Mouse (Mus musculus): ENCODE measurements at regions not wholly inside any gene's neighbourhood (a gene's known extent, or its start where the extent isn't known, plus 50 kb on each side); places are given as distances from the start of the nearest gene placed in this dataset.
A peak's percentile ranks its signal among the peaks of the same experiment; 100 is the strongest.

DNA sequence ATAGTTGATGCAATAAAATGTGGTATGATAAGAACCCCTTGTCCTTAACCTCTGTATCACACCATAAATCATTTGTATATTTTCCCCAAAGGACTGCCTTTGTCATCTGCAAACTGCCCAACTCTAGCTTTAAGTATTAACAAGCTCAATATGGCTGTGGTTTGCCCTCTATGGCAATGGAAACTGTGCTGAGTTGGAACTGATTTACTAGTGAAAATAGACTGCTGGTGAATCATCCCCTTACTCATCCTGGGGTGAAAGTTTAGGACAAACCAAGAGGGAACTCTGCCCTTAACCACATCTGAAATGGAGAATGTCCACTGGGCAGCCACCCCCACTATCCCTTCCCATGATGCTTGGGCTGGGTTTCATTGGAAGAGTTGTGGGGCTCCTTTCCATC lies 346.1 kb upstream of the Gm26657 start:
- peaks cover 44% of the 10 kb centered on the region for H3K9me3 ChIP-seq (ENCODE audit: low read length)
- no peak for TF ChIP-seq CTCF (conservative IDR thresholded peaks at IDR 0.05; ENCODE audit: low read length)
- TF ChIP-seq NANOG (IDR thresholded peaks at IDR 0.05; ENCODE audit: borderline replicate concordance, low read length) = no peak
- no peak for TF ChIP-seq POU5F1 (IDR thresholded peaks at IDR 0.05; ENCODE audit: borderline replicate concordance, low read length)
- no peak overlapping the region for H3K4me3 ChIP-seq (replicated peaks; ENCODE audit: low read length)
- H3K27me3 ChIP-seq (ENCODE audit: insufficient read depth, low read length) = no peaks in the 10 kb centered on the region
- no peaks in the 10 kb centered on the region for H3K4me1 ChIP-seq (replicated peaks; ENCODE audit: low read depth, low read length)
- no peaks in the 10 kb centered on the region; the same call in 1 of the 2 replicates for H3K36me3 ChIP-seq (ENCODE audit: insufficient read depth, low read length)

DNA sequence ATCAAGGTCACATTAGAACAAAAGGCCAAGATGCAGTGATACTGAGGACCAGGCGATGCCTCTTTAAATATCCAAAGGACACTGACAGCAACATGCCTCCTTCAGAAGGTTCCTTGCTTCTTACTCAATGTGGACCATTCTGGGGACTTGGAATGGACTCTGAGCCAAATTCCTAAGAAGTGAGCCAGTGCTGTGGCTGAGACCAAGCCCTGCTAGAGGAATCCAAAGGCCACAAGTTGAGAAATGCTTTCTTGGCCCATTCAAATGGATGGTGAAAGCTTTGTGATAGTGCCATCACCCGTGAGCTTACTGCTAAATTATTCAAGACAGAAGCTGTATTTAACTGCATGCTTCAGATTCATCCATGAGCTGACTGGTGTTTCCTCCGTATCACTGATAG lies 352.8 kb upstream of the Gm26657 start:
- Histone ChIP-seq H3K9me3 (ENCODE audit: low read length) (peaks cover 15% of the 10 kb centered on the region), H3K4me1 (replicated peaks; ENCODE audit: low read depth, low read length) (no peaks in the 10 kb centered on the region), H3K36me3 (ENCODE audit: insufficient read depth, low read length) (no peaks in the 10 kb centered on the region), H3K4me3 (replicated peaks; ENCODE audit: low read length) (no peak overlapping the region), H3K27me3 (ENCODE audit: insufficient read depth, low read length) (no peaks in the 10 kb centered on the region)
- TF ChIP-seq POU5F1 (IDR thresholded peaks at IDR 0.05; ENCODE audit: borderline replicate concordance, low read length) (no peak), CTCF (conservative IDR thresholded peaks at IDR 0.05; ENCODE audit: low read length) (no peak), NANOG (IDR thresholded peaks at IDR 0.05; ENCODE audit: borderline replicate concordance, low read length) (no peak)

DNA sequence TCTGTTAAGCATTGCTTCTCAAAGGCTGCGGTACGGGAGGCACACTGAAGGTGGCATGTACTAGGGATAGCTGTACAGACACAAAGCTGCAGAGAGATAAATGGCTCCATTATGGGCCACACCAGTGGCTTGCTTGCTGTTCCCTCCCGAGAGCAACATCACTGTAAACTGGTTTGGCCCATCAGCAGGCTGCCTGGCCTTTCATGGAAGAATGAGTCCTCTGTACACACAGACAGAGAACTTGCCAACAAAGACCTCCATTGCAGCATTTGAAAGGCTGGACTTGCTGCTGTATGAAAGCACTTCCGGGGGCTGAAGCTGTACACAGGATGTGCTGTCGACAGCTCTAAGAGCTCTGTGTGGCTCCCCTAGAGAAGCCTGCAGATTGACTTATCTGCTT lies 364.1 kb upstream of the Gm26657 start:
- H3K4me3 ChIP-seq (replicated peaks; ENCODE audit: low read length) = no peak overlapping the region
- TF ChIP-seq POU5F1 (IDR thresholded peaks at IDR 0.05; ENCODE audit: borderline replicate concordance, low read length) (no peak), CTCF (conservative IDR thresholded peaks at IDR 0.05; ENCODE audit: low read length) (no peak), NANOG (IDR thresholded peaks at IDR 0.05; ENCODE audit: borderline replicate concordance, low read length) (no peak)

DNA sequence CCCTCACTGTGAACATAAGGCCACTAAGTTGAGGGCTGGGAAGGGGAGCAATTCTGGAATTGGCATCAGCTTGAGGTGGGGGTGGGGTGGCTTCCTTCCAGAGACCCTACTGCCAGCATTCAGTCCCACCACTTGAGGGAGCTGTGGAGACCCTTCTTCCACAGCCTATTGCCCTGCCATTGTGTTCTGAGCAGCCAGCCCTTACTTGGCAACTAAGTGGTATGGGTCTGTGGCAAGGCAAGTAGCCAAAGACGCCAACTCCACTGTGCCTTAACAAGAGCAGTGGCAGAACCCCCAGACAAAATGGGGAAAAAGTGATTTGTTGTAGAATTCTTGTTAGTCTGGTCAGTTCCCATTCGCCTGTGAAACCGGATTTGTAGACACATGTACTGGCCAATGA lies 365.4 kb upstream of the Gm26657 start:
- TF ChIP-seq POU5F1 (IDR thresholded peaks at IDR 0.05; ENCODE audit: borderline replicate concordance, low read length) (no peak), NANOG (IDR thresholded peaks at IDR 0.05; ENCODE audit: borderline replicate concordance, low read length) (no peak), CTCF (conservative IDR thresholded peaks at IDR 0.05; ENCODE audit: low read length) (peak; percentile 36)
- Histone ChIP-seq H3K4me3 (replicated peaks; ENCODE audit: low read length) (no peak overlapping the region), H3K36me3 (ENCODE audit: insufficient read depth, low read length) (no peaks in the 10 kb centered on the region), H3K27me3 (ENCODE audit: insufficient read depth, low read length) (no peaks in the 10 kb centered on the region), H3K4me1 (replicated peaks; ENCODE audit: low read depth, low read length) (no peaks in the 10 kb centered on the region), H3K9me3 (ENCODE audit: low read length) (no peaks in the 10 kb centered on the region)

More for the DNA sequence above, 364.1 kb upstream of the Gm26657 start:
- Histone ChIP-seq H3K9me3 (ENCODE audit: low read length) (no peaks in the 10 kb centered on the region), H3K4me1 (replicated peaks; ENCODE audit: low read depth, low read length) (no peaks in the 10 kb centered on the region), H3K27me3 (ENCODE audit: insufficient read depth, low read length) (no peaks in the 10 kb centered on the region), H3K36me3 (ENCODE audit: insufficient read depth, low read length) (no peaks in the 10 kb centered on the region)

DNA sequence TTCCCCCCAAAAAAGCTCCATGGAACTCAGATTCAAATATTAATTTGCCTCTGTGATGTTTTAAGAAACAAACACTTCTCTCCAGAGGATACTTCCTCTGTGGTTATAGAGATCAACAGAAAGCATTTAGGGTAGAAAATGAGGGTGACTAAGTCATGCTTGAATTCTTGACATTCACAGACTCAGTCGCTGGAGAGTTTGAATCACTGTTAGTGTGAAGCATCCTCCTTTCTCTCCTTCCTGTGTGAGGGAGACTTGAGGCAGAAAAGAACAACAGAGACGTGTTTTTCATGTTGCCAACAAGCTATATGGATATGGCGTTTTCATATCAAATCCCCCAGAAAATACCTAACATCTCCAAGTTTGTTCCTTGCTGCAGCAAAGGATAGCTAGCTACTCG lies 366.1 kb upstream of the Gm26657 start:
- TF ChIP-seq NANOG (IDR thresholded peaks at IDR 0.05; ENCODE audit: borderline replicate concordance, low read length) (no peak), POU5F1 (IDR thresholded peaks at IDR 0.05; ENCODE audit: borderline replicate concordance, low read length) (no peak), CTCF (conservative IDR thresholded peaks at IDR 0.05; ENCODE audit: low read length) (no peak)
- Histone ChIP-seq H3K27me3 (ENCODE audit: insufficient read depth, low read length) (no peaks in the 10 kb centered on the region), H3K9me3 (ENCODE audit: low read length) (no peaks in the 10 kb centered on the region), H3K4me1 (replicated peaks; ENCODE audit: low read depth, low read length) (no peaks in the 10 kb centered on the region), H3K36me3 (ENCODE audit: insufficient read depth, low read length) (no peaks in the 10 kb centered on the region), H3K4me3 (replicated peaks; ENCODE audit: low read length) (no peak overlapping the region)

DNA sequence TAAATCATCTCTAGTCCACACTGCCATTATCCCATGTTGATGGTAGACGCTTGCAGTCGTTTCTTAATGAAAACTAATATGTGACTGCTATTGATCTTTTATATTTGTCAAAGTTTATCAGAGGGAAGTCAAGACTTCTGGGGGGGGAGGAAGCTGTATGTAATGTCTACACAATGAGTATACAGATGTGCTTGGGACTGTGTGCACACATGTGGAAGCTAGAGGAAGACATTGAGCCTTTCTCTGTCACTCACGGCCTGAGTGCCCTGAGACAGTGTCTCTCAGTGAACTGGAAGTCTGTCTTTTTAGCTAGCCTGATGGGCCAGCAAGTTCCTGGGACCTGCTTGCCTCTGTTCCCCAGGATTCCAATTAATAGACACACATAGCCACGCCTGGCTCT lies 366.7 kb upstream of the Gm26657 start:
- no peak overlapping the region for H3K4me3 ChIP-seq (replicated peaks; ENCODE audit: low read length)
- no peaks in the 10 kb centered on the region for H3K4me1 ChIP-seq (replicated peaks; ENCODE audit: low read depth, low read length)
- H3K27me3 ChIP-seq (ENCODE audit: insufficient read depth, low read length) = no peaks in the 10 kb centered on the region
- H3K9me3 ChIP-seq (ENCODE audit: low read length) = no peaks in the 10 kb centered on the region
- H3K36me3 ChIP-seq (ENCODE audit: insufficient read depth, low read length) = no peaks in the 10 kb centered on the region
- TF ChIP-seq CTCF (conservative IDR thresholded peaks at IDR 0.05; ENCODE audit: low read length) (no peak), NANOG (IDR thresholded peaks at IDR 0.05; ENCODE audit: borderline replicate concordance, low read length) (no peak), POU5F1 (IDR thresholded peaks at IDR 0.05; ENCODE audit: borderline replicate concordance, low read length) (no peak)

DNA sequence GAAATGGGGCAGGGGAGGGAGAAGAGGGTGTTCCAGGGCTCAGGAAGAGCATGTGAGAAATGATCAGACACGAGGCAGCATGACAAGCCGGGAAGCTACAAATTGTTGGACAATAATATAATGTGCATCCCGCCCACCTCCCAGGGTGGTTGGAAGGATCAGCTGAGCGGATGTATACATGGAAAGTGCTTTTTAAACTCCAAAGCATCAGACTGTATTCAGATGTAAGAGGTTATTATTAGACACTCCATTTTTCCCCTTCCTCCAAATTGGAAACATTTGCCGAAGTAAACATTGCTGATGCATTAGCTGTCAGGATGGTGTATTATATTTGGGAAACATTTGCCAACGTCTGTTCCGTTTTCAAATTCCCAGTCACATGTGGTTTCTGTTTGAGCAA lies 367.2 kb upstream of the Gm26657 start:
- Histone ChIP-seq H3K9me3 (ENCODE audit: low read length) (no peaks in the 10 kb centered on the region), H3K4me1 (replicated peaks; ENCODE audit: low read depth, low read length) (no peaks in the 10 kb centered on the region), H3K4me3 (replicated peaks; ENCODE audit: low read length) (no peak overlapping the region), H3K36me3 (ENCODE audit: insufficient read depth, low read length) (no peaks in the 10 kb centered on the region), H3K27me3 (ENCODE audit: insufficient read depth, low read length) (no peaks in the 10 kb centered on the region)
- TF ChIP-seq NANOG (IDR thresholded peaks at IDR 0.05; ENCODE audit: borderline replicate concordance, low read length) (no peak), POU5F1 (IDR thresholded peaks at IDR 0.05; ENCODE audit: borderline replicate concordance, low read length) (no peak), CTCF (conservative IDR thresholded peaks at IDR 0.05; ENCODE audit: low read length) (no peak)

DNA sequence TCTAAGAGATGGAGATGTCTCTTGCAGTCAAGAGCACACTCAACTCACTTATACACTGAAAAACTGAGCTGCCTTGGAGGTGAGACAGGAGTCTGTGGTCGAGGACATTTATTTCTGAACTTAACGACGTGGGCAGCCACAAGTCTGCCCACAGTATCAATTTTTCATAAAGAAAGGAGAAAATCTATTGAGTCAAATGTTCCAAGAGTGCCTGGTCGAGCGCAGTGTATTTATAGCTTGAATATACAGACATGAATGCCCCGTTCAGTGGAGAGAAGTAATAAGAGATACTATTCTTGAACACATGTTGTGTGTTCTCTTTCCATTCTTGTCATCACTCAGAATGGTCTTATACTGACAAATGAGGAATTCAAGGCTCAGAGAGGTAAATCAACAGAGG lies 375.3 kb upstream of the Gm26657 start:
- Histone ChIP-seq H3K27me3 (ENCODE audit: insufficient read depth, low read length) (no peaks in the 10 kb centered on the region), H3K36me3 (ENCODE audit: insufficient read depth, low read length) (no peaks in the 10 kb centered on the region), H3K9me3 (ENCODE audit: low read length) (no peaks in the 10 kb centered on the region), H3K4me3 (replicated peaks; ENCODE audit: low read length) (no peak overlapping the region), H3K4me1 (replicated peaks; ENCODE audit: low read depth, low read length) (no peaks in the 10 kb centered on the region)
- TF ChIP-seq POU5F1 (IDR thresholded peaks at IDR 0.05; ENCODE audit: borderline replicate concordance, low read length) = no peak
- no peak for TF ChIP-seq NANOG (IDR thresholded peaks at IDR 0.05; ENCODE audit: borderline replicate concordance, low read length)

DNA sequence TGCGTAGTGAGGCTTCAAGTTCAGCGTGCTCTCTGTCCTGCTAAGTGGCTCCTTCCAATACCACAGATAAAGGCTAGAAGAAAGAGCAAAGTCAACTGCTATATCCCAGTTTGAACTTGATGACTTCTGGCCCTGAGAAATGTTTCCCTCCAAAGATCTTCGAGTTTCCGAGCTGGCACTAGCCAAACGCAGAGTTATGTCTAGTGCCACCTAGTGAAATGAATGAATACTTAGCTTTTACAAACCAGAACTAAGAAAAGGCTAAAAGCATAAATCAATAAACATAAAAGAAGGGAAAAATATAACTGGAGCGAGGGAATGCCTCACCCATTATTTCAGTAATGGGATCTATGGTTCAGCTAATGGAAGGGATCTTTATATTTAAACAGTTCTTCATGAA lies 377.7 kb upstream of the Gm26657 start:
- TF ChIP-seq NANOG (IDR thresholded peaks at IDR 0.05; ENCODE audit: borderline replicate concordance, low read length) = no peak
- TF ChIP-seq CTCF (conservative IDR thresholded peaks at IDR 0.05; ENCODE audit: low read length) = no peak
- TF ChIP-seq POU5F1 (IDR thresholded peaks at IDR 0.05; ENCODE audit: borderline replicate concordance, low read length) = no peak
- H3K27me3 ChIP-seq (ENCODE audit: insufficient read depth, low read length) = no peaks in the 10 kb centered on the region
- H3K4me1 ChIP-seq (replicated peaks; ENCODE audit: low read depth, low read length) = no peaks in the 10 kb centered on the region
- H3K4me3 ChIP-seq (replicated peaks; ENCODE audit: low read length) = no peak overlapping the region
- H3K36me3 ChIP-seq (ENCODE audit: insufficient read depth, low read length) = no peaks in the 10 kb centered on the region
- no peaks in the 10 kb centered on the region for H3K9me3 ChIP-seq (ENCODE audit: low read length)

Measured in E14TG2a.4 (cell line).